Mouse (Mus musculus) hindbrain, embryonic 11.5 days (tissue): ENCODE data around the gene Cacna1d. TPM values are rescaled to one million over a fixed set of nuclear protein-coding genes. Genes with fewer than 3 reads are reported as not detected.

Experiments
- ATAC-seq: fragments of 200-750 bp; cut with Nextera tagmentation; 2 replicates; pipeline ENCODE4 v1.8.0; 2017; ENCODE audit warnings: mild to moderate bottlenecking, moderate TSS enrichment, moderate library complexity; ENCODE audit not compliant: low FRiP score
- DNase-seq: peaks from one replicate; pipeline ENCODE4 v3.0.0-alpha.2; 2015; ENCODE audit warnings: low spot score
- H3K27ac ChIP-seq: fragments of 300-500 bp; sonication (generic); 2 replicates; pipeline ENCODE4 v1.5.1; 2014; ENCODE audit warnings: mild to moderate bottlenecking, low read depth, low read length
- H3K27me3 ChIP-seq: fragments of 300-500 bp; sonication (generic); 2 replicates; pipeline ENCODE4 v1.6.1; 2014; ENCODE audit warnings: mild to moderate bottlenecking, low read length, moderate library complexity, mixed read lengths; ENCODE audit not compliant: control insufficient read depth, insufficient read depth
- H3K36me3 ChIP-seq: fragments of 300-500 bp; sonication (generic); 2 replicates; pipeline ENCODE4 v1.6.1; 2014; ENCODE audit warnings: mild to moderate bottlenecking, low read length, moderate library complexity, mixed read lengths; ENCODE audit not compliant: control insufficient read depth, insufficient read depth
- H3K4me1 ChIP-seq: fragments of 300-500 bp; sonication (generic); replicated peaks from 2 replicates; pipeline ENCODE4 v1.6.1; 2014; ENCODE audit warnings: low read length, mixed read lengths; ENCODE audit not compliant: control insufficient read depth, insufficient read depth
- H3K4me2 ChIP-seq: fragments of 300-500 bp; sonication (generic); replicated peaks from 2 replicates; pipeline ENCODE4 v1.6.1; 2014; ENCODE audit warnings: mild to moderate bottlenecking, low read depth, low read length
- H3K4me3 ChIP-seq: fragments of 300-500 bp; sonication (generic); 2 replicates; pipeline ENCODE4 v1.5.1; 2014; ENCODE audit warnings: low read depth, low read length
- H3K9ac ChIP-seq: fragments of 300-500 bp; sonication (generic); 2 replicates; pipeline ENCODE4 v1.6.1; 2014; ENCODE audit warnings: low read depth, low read length
- H3K9me3 ChIP-seq: fragments of 300-500 bp; sonication (generic); 2 replicates; pipeline ENCODE4 v1.6.1; 2016; ENCODE audit warnings: low read length; ENCODE audit not compliant: control insufficient read depth
- WGBS: fragments of 180-500 bp; shearing (Covaris S2); extraction: QIAGEN DNeasy Blood & Tissue Kit; methylation state at CpG from one replicate; pipeline ENCODE4 v1.1.7; 2014; 5-methylcytosine and 5-hydroxymethylcytosine counted together
- polyA plus RNA-seq: library from polyadenylated mRNA; unstranded; fragments of >200 nt; fragmentation: Nextera tagmentation; extraction: Ambion mirVana; gene quantifications from 2 replicates; pipeline ENCODE4 v1.2.1, GENCODE M21; 2014

Cacna1d gene
- polyA plus RNA-seq, 1 experiment from 2014 or later, result 2.9 TPM

DNA sequence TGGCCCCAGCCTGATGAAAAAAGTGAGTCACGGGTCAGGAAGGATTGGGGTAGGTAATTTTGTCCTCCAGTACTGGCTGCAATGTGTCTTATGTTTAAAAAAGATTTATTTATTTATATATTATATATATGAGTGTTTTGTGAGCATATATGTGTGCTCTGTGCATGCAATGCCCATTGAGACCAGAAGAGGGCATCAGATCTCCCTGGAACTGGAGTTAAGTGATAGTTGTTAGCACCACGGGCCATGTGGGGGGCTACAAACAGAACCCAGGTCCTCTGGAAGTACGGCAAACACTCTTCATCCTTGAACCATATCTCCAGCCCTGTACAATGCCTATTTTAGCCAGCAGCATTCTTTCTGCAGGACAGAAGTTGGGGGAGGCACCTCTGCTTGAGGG is 443.2 kb downstream of the Cacna1d start:
- no peak for DNase-seq
- no peak overlapping the region for H3K9ac ChIP-seq
- H3K27me3 ChIP-seq, result no peaks in the 10 kb centered on the region
- H3K4me1 ChIP-seq, result no peaks in the 10 kb centered on the region
- no peak overlapping the region for H3K4me3 ChIP-seq
- H3K9me3 ChIP-seq, result no peaks in the 10 kb centered on the region
- WGBS, result 85% methylated on average over 3 of the region's 3 CpGs
- no peak overlapping the region for H3K27ac ChIP-seq
- ATAC-seq, result no peak
- H3K4me2 ChIP-seq, result no peak overlapping the region
- H3K36me3 ChIP-seq, result no peaks in the 10 kb centered on the region

DNA sequence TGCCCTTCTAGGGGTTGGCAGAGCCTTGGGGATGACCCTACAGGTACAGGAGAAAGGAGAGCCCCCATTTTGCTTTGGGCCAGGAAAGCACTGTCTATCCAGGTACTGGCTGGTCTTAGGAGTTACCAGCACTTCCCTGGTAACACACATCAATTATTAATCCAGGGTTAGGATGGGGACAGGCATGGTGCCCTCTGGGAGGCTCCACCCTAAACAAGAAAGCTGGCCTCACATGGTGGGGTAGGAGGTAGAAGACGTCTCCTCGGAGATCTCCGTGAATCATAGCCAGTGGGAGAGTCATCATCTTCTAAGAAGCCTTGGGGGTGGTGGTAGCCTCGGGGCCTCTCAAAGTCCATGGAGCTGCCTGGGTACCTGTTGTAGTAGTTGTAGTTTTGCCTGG is 444.3 kb downstream of the Cacna1d start:
- 94% methylated on average over 4 of the region's 4 CpGs for WGBS
- Histone ChIP-seq H3K27me3 (no peaks in the 10 kb centered on the region), H3K36me3 (no peaks in the 10 kb centered on the region), H3K9ac (no peak overlapping the region), H3K4me2 (no peak overlapping the region), H3K27ac (no peak overlapping the region), H3K4me3 (no peak overlapping the region), H3K9me3 (no peaks in the 10 kb centered on the region), H3K4me1 (no peaks in the 10 kb centered on the region)
- ATAC-seq, result no peak
- no peak for DNase-seq

DNA sequence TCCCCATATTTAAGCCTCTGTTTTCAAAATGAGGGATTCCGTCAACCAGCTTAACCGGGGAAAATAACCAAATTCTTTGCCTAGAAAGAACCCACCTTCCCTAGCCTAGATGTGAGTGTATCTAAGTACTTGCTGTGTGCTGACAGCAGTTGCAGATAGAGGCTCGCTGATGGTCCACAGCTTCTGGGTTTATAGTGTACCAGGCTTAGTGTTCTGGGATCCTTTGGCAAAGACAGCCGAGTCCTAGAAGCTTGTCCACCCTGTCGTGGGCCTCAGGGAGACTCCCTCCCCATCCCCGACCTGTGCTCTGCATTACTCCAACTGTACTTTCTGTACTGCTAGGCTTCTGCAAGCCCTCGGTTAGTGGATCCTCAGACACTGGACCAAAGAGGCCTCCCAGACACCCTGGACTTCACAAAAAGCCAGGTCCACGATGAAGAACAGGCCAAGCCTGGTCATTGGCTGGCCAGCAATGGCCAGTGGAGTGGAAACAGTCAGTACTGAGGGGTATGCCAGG is 445.5 kb downstream of the Cacna1d start:
- H3K4me1 ChIP-seq, result no peaks in the 10 kb centered on the region
- ATAC-seq (no peak), DNase-seq (no peak)
- no peak overlapping the region for H3K27ac ChIP-seq
- H3K4me3 ChIP-seq, result no peak overlapping the region
- no peaks in the 10 kb centered on the region for H3K27me3 ChIP-seq
- no peak overlapping the region for H3K9ac ChIP-seq
- WGBS, result 87% methylated on average over 8 of the region's 8 CpGs
- H3K36me3 ChIP-seq, result no peaks in the 10 kb centered on the region
- H3K9me3 ChIP-seq, result no peaks in the 10 kb centered on the region
- no peak overlapping the region for H3K4me2 ChIP-seq

DNA sequence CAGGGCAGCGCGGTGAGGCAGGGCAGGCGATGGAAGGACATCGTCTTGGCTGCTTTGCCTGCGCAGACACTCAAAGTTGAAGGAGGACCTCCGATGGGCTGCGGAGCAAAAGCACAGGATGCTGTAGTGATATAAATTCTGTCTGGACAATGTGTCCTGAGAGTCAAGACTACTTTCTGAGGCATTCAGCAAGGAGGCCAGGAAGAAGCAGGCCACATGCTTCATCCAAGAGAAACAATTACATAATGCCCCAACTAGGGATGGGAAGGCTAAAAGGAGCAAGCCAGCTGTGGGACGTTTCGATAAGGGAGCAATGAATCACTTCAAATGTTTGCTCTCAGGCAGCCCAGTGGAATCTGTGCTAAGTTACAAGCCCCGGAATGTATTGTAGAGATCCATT is 446.0 kb downstream of the Cacna1d start:
- Histone ChIP-seq H3K9ac (no peak overlapping the region), H3K4me1 (no peaks in the 10 kb centered on the region), H3K4me2 (no peak overlapping the region), H3K4me3 (no peak overlapping the region), H3K27me3 (no peaks in the 10 kb centered on the region), H3K9me3 (no peaks in the 10 kb centered on the region), H3K36me3 (no peaks in the 10 kb centered on the region), H3K27ac (no peak overlapping the region)
- DNase-seq, result no peak
- no peak for ATAC-seq
- WGBS, result 88% methylated on average over 10 of the region's 10 CpGs

DNA sequence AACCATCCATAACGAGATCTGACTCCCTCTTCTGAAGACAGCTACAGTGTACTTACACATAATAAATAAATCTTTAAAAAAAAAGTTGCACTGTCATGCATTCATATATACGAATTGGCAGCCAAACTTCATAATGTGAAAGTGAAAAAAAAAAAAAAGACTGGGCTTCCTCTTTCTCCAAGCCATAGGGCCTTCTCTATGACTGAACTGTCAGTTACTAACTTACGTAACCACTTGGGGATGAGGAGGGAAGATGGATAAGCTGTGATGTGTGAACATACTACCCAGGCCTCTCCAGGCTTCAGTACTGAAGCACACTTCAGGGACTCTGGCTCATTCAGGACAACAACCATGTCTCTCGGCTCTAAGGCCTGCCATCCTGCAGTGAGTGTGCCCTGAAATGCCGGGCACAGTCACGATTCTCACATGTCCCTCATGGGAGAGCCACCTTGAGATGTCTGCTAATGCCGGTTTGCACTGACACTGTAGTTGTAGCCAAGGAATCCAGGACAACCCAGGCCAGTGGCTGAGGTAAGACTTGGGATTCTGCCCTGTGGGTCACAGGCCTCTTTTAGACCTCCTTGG is 447.8 kb downstream of the Cacna1d start:
- no peaks in the 10 kb centered on the region for H3K27me3 ChIP-seq
- ATAC-seq (no peak), DNase-seq (no peak)
- WGBS, result 90% methylated on average over 7 of the region's 7 CpGs
- H3K4me1 ChIP-seq, result no peaks in the 10 kb centered on the region
- no peak overlapping the region for H3K4me3 ChIP-seq
- H3K9me3 ChIP-seq, result no peaks in the 10 kb centered on the region
- no peak overlapping the region for H3K9ac ChIP-seq
- H3K4me2 ChIP-seq, result no peak overlapping the region
- H3K27ac ChIP-seq, result no peak overlapping the region
- no peaks in the 10 kb centered on the region for H3K36me3 ChIP-seq

DNA sequence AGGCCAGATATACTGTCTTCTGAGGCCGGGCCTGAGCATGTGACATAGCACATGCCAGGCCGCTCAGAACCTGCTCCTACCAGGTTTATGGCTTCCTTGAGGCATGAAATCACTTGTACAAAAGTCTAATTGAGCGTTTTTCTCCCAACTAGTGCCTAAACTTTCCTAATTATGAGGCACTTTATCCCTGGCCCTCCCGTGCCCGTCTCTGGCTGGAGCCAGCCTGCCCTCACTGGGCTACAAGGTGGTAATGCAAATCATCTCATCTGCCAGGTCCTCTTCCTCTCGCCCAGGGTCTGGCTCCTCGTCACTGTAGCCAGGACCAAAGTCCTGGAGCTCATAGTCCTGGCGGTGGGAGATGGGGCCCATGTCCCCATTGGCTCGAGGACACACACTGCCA is 449.4 kb downstream of the Cacna1d start:
- no peak overlapping the region for H3K4me3 ChIP-seq
- no peaks in the 10 kb centered on the region for H3K4me1 ChIP-seq
- no peaks in the 10 kb centered on the region for H3K27me3 ChIP-seq
- DNase-seq, result no peak
- H3K4me2 ChIP-seq, result no peak overlapping the region
- no peaks in the 10 kb centered on the region for H3K9me3 ChIP-seq
- WGBS, result 86% methylated on average over 9 of the region's 9 CpGs
- H3K9ac ChIP-seq, result no peak overlapping the region
- H3K27ac ChIP-seq, result no peak overlapping the region
- no peaks in the 10 kb centered on the region for H3K36me3 ChIP-seq
- ATAC-seq, result no peak

DNA sequence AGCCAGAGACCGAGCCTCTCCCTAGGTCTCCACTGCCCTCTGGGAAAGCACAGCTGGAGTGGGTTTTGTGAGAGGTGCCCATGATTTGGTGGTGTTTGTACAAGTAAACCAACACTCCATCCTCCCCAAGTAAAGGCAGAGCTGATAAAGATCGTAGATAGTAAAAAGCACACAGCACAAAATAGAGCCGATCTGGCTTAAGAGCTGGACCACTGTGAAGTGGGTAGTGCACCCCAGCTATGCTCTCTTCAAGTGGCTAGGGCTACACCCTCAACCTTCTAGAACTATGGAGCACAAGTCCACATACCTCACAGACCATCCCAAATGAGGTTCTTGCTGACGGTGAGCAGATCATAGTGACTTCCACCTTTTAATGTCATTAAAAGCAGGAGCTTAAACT is 451.8 kb downstream of the Cacna1d start:
- no peak overlapping the region for H3K4me3 ChIP-seq
- H3K4me1 ChIP-seq, result no peaks in the 10 kb centered on the region
- H3K27ac ChIP-seq, result no peak overlapping the region
- no peaks in the 10 kb centered on the region for H3K36me3 ChIP-seq
- no peak overlapping the region for H3K4me2 ChIP-seq
- DNase-seq, result no peak
- H3K9ac ChIP-seq, result no peak overlapping the region
- H3K27me3 ChIP-seq, result no peaks in the 10 kb centered on the region
- H3K9me3 ChIP-seq, result no peaks in the 10 kb centered on the region
- ATAC-seq, result no peak
- 88% methylated on average over 4 of the region's 4 CpGs for WGBS

DNA sequence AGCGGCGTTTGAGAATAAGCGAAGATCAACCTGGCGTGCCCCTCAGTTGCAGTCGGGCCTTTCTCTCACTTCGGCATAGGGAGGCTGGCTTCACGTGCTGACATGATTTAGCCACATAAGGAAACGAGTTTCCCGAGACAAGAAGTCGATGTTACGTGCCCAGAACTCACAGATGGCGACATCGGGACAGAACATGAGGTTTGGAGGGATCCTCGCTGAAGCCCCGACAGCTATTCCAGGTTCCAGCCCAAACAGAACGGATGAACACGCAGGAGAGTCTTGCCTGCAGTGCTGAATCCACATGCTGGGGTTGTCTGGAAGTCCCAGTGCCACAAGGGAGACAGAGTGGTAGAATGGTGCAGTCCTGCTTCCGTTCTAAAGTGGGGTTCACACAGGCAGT is 452.8 kb downstream of the Cacna1d start:
- no peak overlapping the region for H3K4me2 ChIP-seq
- H3K9me3 ChIP-seq, result no peaks in the 10 kb centered on the region
- ATAC-seq (no peak), DNase-seq (no peak)
- no peak overlapping the region for H3K9ac ChIP-seq
- no peak overlapping the region for H3K27ac ChIP-seq
- H3K36me3 ChIP-seq, result no peaks in the 10 kb centered on the region
- no peaks in the 10 kb centered on the region for H3K4me1 ChIP-seq
- no peaks in the 10 kb centered on the region for H3K27me3 ChIP-seq
- H3K4me3 ChIP-seq, result no peak overlapping the region
- 91% methylated on average over 18 of the region's 18 CpGs for WGBS

DNA sequence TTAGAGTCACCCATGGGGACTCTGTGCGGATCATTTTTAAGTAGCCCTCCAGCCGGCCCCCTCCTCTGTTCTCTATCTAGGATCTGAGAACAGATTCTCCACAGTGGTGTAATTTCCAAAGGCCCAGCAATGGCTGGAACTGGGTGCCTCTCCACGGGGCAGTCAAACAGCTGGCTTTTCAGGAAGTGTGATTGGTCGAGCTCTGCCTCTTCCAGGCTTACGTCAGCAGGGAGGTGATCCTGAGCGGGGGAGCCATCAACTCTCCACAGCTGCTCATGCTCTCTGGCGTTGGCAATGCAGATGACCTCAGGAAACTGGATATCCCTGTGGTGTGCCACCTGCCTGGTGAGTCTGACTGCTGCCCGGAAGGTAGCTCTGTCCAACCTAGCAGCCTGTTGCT is 457.9 kb downstream of the Cacna1d start:
- 72% methylated on average over 8 of the region's 8 CpGs for WGBS
- no peak overlapping the region for H3K4me2 ChIP-seq
- no peak overlapping the region for H3K4me3 ChIP-seq
- no peak overlapping the region for H3K9ac ChIP-seq
- no peak overlapping the region for H3K27ac ChIP-seq
- DNase-seq (no peak), ATAC-seq (no peak)
- H3K27me3 ChIP-seq, result no peaks in the 10 kb centered on the region
- no peaks in the 10 kb centered on the region for H3K9me3 ChIP-seq
- H3K4me1 ChIP-seq, result no peaks in the 10 kb centered on the region
- H3K36me3 ChIP-seq, result no peaks in the 10 kb centered on the region
